Mouse (Mus musculus): Measurements from ENCODE around the gene Ipo5. TPM values are rescaled to one million over a fixed set of nuclear protein-coding genes. Genes with fewer than 3 reads are reported as not detected.

The Ipo5 gene
- polyA plus RNA-seq, 1 experiment from 2014 or later, result 83.7 TPM

DNA sequence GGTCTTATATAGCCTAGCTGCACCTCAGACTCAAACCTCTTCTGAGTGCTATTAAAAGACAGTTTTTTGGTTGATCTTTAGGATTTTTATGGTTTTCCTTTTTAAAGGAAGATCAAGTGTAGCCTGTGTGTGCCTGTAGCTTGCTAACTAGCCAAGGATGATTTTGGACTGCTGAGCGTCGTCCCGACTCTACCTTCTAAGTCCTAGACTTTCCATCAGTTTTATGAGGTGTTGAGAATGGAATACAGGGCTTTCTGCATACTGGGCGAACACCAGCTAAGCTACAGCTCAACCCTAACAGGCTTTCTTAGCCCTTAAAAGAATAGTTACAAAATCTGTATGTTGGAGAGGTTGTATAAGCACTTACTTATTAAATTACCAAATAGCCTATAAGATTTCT, 13.0 kb downstream of the Ipo5 start:
- 91% methylated on average over 4 of the region's 4 CpGs for WGBS
- Histone ChIP-seq H3K4me2 (no peak overlapping the region), H3K27me3 (no peaks in the 10 kb centered on the region), H3K36me3 (peaks cover 82% of the 10 kb centered on the region), H3K9ac (no peak overlapping the region), H3K4me1 (no peaks in the 10 kb centered on the region), H3K27ac (no peak overlapping the region), H3K9me3 (no peaks in the 10 kb centered on the region), H3K4me3 (no peak overlapping the region)
- ATAC-seq (ENCODE audit: insufficient number of reproducible peaks, insufficient read depth, low FRiP score, low TSS enrichment, low read depth), result no peak

DNA sequence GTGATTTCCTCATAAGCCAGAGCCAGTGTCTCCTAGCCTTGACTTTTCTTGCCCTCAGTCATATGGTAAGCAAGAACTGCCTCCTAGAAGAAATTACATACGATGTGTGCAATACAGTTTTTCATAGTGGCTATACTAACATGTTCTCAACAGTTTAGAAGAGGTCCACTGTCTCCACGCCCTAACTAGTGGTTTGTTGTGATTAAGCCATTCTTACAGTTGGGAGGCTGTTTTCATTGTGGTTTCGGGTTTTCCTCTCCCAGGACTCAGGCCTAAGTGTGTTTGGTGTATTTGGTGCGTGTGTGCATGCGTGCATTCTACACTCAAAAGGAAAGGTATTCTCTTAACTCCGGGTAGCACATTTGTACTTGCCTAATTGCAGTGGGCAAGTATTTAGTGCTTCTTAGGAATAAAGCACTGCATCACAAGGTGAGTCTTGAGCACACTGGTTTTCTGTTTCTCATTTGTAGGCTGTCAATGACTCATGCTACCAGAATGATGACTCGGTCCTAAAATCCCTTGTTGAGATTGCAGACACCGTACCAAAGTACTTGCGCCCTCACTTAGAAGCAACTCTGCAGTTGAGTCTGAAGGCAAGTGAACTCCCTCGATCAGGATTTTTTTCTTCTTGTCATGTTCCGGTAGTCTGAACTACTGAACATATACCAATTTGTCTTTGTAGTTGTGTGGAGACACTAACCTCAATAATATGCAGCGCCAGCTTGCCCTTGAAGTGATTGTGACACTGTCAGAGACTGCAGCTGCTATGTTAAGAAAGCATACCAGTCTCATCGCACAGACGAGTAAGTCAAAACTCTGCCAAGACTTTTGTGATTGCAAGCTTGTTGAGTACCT, 14.9 kb downstream of the Ipo5 start:
- H3K36me3 ChIP-seq, result peaks cover 82% of the 10 kb centered on the region
- no peaks in the 10 kb centered on the region for H3K27me3 ChIP-seq
- 89% methylated on average over 14 of the region's 14 CpGs for WGBS
- H3K4me2 ChIP-seq, result no peak overlapping the region
- H3K9ac ChIP-seq, result no peak overlapping the region
- no peaks in the 10 kb centered on the region for H3K4me1 ChIP-seq
- H3K27ac ChIP-seq, result no peak overlapping the region
- H3K9me3 ChIP-seq, result no peaks in the 10 kb centered on the region
- no peak for ATAC-seq (ENCODE audit: insufficient number of reproducible peaks, insufficient read depth, low FRiP score, low TSS enrichment, low read depth)
- no peak overlapping the region for H3K4me3 ChIP-seq

DNA sequence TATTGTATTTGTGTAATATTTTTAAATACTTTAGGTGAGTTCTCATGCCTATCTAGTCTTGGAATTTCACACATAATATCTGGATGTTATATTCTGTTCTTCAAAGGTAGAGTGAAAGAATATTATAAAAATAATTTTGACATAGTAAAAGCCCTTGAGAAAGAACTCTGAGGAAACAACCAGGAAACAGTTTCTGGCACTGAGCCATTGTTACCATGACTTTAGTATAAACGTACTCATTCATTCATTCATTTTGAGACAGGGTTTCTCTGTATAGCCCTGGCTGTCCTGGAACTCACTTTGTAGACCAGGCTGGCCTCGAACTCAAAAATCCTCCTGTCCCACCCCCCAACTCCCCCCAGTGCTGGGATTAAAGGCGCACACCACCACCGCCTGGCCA, 20.2 kb downstream of the Ipo5 start:
- Histone ChIP-seq H3K27me3 (no peaks in the 10 kb centered on the region), H3K9ac (no peak overlapping the region), H3K4me1 (no peaks in the 10 kb centered on the region), H3K36me3 (peaks cover 85% of the 10 kb centered on the region), H3K9me3 (no peaks in the 10 kb centered on the region), H3K4me3 (no peak overlapping the region), H3K4me2 (no peak overlapping the region), H3K27ac (no peak overlapping the region)
- no peak for ATAC-seq (ENCODE audit: insufficient number of reproducible peaks, insufficient read depth, low FRiP score, low TSS enrichment, low read depth)
- WGBS, result 90% methylated on average over 4 of the region's 4 CpGs

DNA sequence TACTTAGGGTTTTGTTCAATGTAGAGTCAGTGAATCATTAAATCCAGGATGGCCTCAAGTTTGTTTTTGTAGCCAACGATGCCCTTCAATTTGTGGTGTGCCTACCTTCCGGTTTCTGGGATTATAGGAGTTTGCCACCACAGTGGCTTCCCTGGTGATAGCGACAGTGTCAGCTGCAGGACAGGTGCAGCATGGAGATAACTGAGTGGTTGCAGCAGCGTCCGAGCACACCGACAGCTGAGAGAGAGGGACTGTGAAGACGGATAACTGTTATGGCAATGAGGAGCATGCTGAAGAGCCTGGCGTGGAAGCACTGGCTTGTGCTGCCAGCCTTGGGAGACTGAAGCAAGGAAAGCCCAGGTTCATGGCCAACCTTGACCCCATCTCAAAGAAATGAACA, 22.6 kb downstream of the Ipo5 start:
- Histone ChIP-seq H3K9ac (no peak overlapping the region), H3K4me1 (no peaks in the 10 kb centered on the region), H3K27ac (no peak overlapping the region), H3K4me2 (no peak overlapping the region), H3K36me3 (peaks cover 89% of the 10 kb centered on the region), H3K4me3 (no peak overlapping the region), H3K9me3 (no peaks in the 10 kb centered on the region), H3K27me3 (no peaks in the 10 kb centered on the region)
- 95% methylated on average over 8 of the region's 8 CpGs for WGBS
- no peak for ATAC-seq (ENCODE audit: insufficient number of reproducible peaks, insufficient read depth, low FRiP score, low TSS enrichment, low read depth)

DNA sequence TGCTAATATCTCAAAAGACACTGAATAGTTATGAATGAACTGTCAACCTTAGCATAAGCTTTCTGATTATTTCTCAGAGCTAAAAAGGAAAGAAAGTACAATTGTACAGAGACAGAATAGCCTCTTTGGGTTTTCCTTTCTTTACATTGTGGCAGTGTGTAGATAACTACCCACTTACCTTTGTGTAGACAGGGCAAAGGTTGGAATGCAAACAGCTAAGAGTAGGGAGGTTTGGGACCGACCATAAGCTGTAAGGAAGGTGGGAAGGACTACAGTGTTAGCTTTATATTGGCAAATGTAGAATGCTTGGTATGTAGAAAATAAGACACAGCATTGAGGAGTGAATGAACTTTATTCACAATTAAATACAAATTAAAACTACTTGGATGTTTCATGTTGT, 26.1 kb downstream of the Ipo5 start:
- Histone ChIP-seq H3K27me3 (no peaks in the 10 kb centered on the region), H3K4me2 (no peak overlapping the region), H3K9me3 (no peaks in the 10 kb centered on the region), H3K27ac (no peak overlapping the region), H3K4me1 (no peaks in the 10 kb centered on the region), H3K4me3 (no peak overlapping the region), H3K36me3 (peaks cover 96% of the 10 kb centered on the region), H3K9ac (no peak overlapping the region)
- 80% methylated on average over 1 of the region's 1 CpGs for WGBS
- ATAC-seq (ENCODE audit: insufficient number of reproducible peaks, insufficient read depth, low FRiP score, low TSS enrichment, low read depth), result no peak

DNA sequence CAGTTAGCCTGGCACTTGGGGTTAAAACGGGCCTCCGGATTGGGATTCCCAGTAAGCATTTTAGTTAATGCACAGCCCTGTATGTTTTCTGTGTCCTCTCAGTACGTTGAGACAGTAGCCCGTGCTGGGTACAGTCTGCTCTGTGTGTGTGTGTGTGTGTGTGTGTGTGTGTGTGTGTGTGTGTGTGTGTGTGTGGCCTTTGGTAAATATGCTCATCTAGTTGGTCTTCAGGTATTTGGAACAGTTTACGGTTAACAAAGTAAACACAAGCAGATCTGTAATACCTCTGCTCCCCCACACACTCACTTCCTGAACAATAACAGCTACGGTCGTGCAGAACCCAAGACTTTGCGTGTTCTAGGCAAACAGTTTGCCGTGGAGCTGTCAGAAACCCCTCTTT, 31.8 kb downstream of the Ipo5 start:
- H3K36me3 ChIP-seq, result peaks cover 95% of the 10 kb centered on the region
- H3K27me3 ChIP-seq, result no peaks in the 10 kb centered on the region
- no peak overlapping the region for H3K9ac ChIP-seq
- WGBS, result 89% methylated on average over 9 of the region's 9 CpGs
- no peak for ATAC-seq (ENCODE audit: insufficient number of reproducible peaks, insufficient read depth, low FRiP score, low TSS enrichment, low read depth)
- no peaks in the 10 kb centered on the region for H3K9me3 ChIP-seq
- no peak overlapping the region for H3K27ac ChIP-seq
- no peaks in the 10 kb centered on the region for H3K4me1 ChIP-seq
- no peak overlapping the region for H3K4me2 ChIP-seq
- H3K4me3 ChIP-seq, result no peak overlapping the region

DNA sequence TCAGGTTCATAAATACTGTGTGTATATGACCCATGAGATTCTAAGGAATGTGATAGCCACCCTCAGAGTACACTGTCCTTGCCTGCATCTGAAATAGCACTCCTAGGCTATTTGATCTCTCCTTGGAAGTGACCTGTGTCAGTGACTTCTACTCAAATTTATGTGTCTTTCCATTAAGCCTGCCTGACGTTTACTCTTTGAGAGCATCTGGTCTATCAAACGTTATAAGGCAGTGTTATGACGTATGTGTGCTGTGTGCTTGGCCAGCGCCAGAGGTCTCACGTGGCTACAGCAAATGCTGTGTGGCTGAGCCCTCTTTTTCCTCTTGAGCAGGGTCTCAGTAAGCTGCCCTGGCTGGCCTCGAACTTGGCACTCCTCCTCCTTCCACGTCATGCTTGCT, 34.1 kb downstream of the Ipo5 start:
- Histone ChIP-seq H3K4me1 (no peaks in the 10 kb centered on the region), H3K9me3 (no peaks in the 10 kb centered on the region), H3K9ac (no peak overlapping the region), H3K36me3 (peaks cover 96% of the 10 kb centered on the region), H3K27me3 (no peaks in the 10 kb centered on the region), H3K4me3 (no peak overlapping the region), H3K27ac (no peak overlapping the region), H3K4me2 (no peak overlapping the region)
- WGBS, result 82% methylated on average over 7 of the region's 7 CpGs
- no peak for ATAC-seq (ENCODE audit: insufficient number of reproducible peaks, insufficient read depth, low FRiP score, low TSS enrichment, low read depth)

DNA sequence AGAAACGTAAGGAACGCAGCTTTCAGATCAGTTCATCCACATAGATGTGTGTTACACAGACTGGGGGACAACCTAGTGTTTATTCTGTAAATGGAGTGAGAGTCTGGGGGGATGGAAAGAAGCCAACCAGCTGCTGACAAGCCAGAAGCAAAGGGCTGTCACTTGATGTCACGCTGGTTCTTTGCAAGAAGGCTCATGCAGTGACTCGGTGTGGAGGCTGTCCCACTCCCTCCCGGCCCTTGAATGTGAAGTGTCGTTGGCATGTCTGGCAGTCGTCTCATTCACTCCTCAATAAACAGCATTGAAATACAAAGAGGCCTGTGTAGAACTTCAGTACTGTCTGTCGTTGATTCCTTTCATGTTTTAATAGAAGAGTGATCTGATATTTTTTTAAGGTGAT, 36.1 kb downstream of the Ipo5 start:
- no peaks in the 10 kb centered on the region for H3K4me1 ChIP-seq
- H3K27ac ChIP-seq, result no peak overlapping the region
- no peak for ATAC-seq (ENCODE audit: insufficient number of reproducible peaks, insufficient read depth, low FRiP score, low TSS enrichment, low read depth)
- H3K36me3 ChIP-seq, result peaks cover 79% of the 10 kb centered on the region
- no peak overlapping the region for H3K4me2 ChIP-seq
- H3K9me3 ChIP-seq, result no peaks in the 10 kb centered on the region
- WGBS, result 75% methylated on average over 8 of the region's 8 CpGs
- H3K4me3 ChIP-seq, result no peak overlapping the region
- no peak overlapping the region for H3K9ac ChIP-seq
- no peaks in the 10 kb centered on the region for H3K27me3 ChIP-seq

DNA sequence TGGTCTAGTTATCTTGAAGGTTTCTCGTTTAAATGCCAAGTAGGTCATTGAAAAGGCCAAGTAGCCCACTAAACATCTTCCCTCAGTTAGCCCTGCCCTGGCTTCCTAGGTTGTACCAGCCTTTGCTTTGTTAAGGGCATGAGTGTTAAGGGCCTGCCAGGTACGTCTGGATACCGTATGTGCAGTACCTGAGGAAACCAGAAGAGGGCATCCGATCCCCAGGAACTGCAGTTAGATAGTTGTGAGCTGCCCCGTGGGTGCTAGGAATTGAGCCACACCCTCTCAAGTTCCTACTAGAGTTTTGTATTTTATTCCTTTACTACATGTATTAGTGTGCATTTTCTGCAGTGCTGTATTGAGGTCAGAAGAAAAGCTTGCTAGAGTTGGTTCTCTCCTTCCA, 38.0 kb downstream of the Ipo5 start:
- no peak overlapping the region for H3K4me2 ChIP-seq
- no peak overlapping the region for H3K27ac ChIP-seq
- WGBS, result 95% methylated on average over 5 of the region's 5 CpGs
- no peak for ATAC-seq (ENCODE audit: insufficient number of reproducible peaks, insufficient read depth, low FRiP score, low TSS enrichment, low read depth)
- H3K9me3 ChIP-seq, result no peaks in the 10 kb centered on the region
- no peaks in the 10 kb centered on the region for H3K4me1 ChIP-seq
- H3K27me3 ChIP-seq, result no peaks in the 10 kb centered on the region
- H3K36me3 ChIP-seq, result peaks cover 60% of the 10 kb centered on the region
- H3K9ac ChIP-seq, result no peak overlapping the region
- no peak overlapping the region for H3K4me3 ChIP-seq

DNA sequence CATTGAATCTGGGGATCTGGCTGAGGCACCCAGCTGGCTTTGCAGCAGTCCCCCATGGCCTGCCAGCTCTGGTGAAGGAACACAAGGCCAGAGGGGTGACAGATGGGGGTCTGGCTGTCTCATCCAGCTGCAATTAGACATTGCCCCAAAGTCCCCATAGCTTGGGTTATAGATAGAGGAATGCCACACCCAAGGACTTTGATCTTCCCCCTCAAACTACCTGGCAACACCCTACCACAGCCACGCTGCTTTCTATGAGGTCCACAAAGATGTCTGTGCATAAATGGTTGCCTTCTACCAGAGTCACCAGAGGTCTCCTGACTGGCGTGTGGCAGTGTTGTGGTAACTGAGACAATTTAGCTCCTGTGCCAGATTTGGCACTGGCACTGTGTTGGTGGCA, 39.0 kb downstream of the Ipo5 start:
- Histone ChIP-seq H3K4me2 (no peak overlapping the region), H3K4me3 (no peak overlapping the region), H3K27ac (no peak overlapping the region), H3K9ac (no peak overlapping the region), H3K4me1 (no peaks in the 10 kb centered on the region), H3K9me3 (no peaks in the 10 kb centered on the region), H3K36me3 (peaks cover 49% of the 10 kb centered on the region), H3K27me3 (no peaks in the 10 kb centered on the region)
- 92% methylated on average over 2 of the region's 2 CpGs for WGBS
- ATAC-seq (ENCODE audit: insufficient number of reproducible peaks, insufficient read depth, low FRiP score, low TSS enrichment, low read depth), result no peak

DNA sequence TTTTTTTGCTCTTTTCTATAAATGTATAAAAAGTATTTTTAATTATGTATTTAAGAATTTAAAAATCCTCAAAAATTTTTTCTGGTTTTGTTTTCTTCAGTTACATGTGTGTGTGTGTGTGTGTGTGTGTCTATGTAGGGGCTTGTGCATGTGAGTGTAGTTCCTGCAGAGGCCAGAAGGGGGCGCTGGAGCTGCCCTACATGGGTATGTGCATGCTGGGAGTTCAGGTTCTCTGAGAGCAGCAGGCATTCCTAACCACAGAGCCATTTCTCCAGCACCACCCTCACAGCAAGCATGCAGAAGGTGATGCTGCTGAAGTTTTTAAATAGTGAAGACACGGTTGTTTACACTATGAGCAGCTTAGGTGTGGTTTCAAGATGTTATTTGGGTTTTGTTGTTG, 41.4 kb downstream of the Ipo5 start:
- Histone ChIP-seq H3K4me3 (no peak overlapping the region), H3K27me3 (no peaks in the 10 kb centered on the region), H3K4me2 (no peak overlapping the region), H3K9ac (no peak overlapping the region), H3K36me3 (peaks cover 26% of the 10 kb centered on the region), H3K4me1 (no peaks in the 10 kb centered on the region), H3K27ac (no peak overlapping the region), H3K9me3 (no peaks in the 10 kb centered on the region)
- WGBS, result 46% methylated on average over 2 of the region's 2 CpGs
- no peak for ATAC-seq (ENCODE audit: insufficient number of reproducible peaks, insufficient read depth, low FRiP score, low TSS enrichment, low read depth)

DNA sequence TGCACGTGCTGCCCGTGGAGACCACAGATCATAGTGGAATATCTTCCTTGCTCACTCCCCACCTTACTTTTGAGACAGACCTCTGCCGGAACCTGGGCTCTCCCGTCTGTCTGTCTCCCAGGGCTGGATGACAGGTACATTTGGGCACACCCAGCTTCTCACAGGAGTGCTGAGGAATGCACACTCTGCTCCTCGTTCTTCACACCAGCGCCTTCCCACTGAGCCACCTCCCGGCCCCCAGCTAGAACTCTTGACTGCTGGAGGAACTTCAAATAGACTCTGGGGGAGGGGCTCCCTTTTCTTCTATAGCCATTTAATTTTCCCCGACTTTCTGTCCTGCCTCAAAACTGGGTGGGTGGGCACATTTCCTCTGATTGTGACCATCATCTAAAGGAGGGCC, 49.5 kb downstream of the Ipo5 start:
- H3K27ac ChIP-seq, result no peak overlapping the region
- 69% methylated on average over 8 of the region's 8 CpGs for WGBS
- H3K9ac ChIP-seq, result no peak overlapping the region
- H3K4me2 ChIP-seq, result no peak overlapping the region
- H3K9me3 ChIP-seq, result no peaks in the 10 kb centered on the region
- peaks cover under 1% of the 10 kb centered on the region; the same call in 1 of the 2 replicates for H3K4me1 ChIP-seq
- H3K36me3 ChIP-seq, result no peaks in the 10 kb centered on the region
- H3K4me3 ChIP-seq, result no peak overlapping the region
- no peak for ATAC-seq (ENCODE audit: insufficient number of reproducible peaks, insufficient read depth, low FRiP score, low TSS enrichment, low read depth)
- no peaks in the 10 kb centered on the region for H3K27me3 ChIP-seq
